Mouse (Mus musculus): ENCODE results near the gene Mdm2.

Gene Mdm2

GRCm38 (mm10) chr10:117666947-117667630 lies 43.5 kb downstream of the Mdm2 start:
- DNase-seq, result no peak

GRCm38 (mm10) chr10:117666361-117666760 lies 44.2 kb downstream of the Mdm2 start:
- DNase-seq, result no peak

GRCm38 (mm10) chr10:117665376-117666275 lies 44.9 kb downstream of the Mdm2 start:
- no peak for DNase-seq

- DNase-seq, result no peak
Measured at GRCm38 (mm10) chr10:117664926-117665209, 45.7 kb downstream of the Mdm2 start.

GRCm38 (mm10) chr10:117664208-117664925 lies 46.2 kb downstream of the Mdm2 start:
- no peak for DNase-seq

GRCm38 (mm10) chr10:117663865-117664200 lies 46.7 kb downstream of the Mdm2 start:
- DNase-seq, result no peak

GRCm38 (mm10) chr10:117663056-117663864 lies 47.3 kb downstream of the Mdm2 start:
- DNase-seq, result no peak

- no peak for DNase-seq
Measured at GRCm38 (mm10) chr10:117662316-117663055, 48.1 kb downstream of the Mdm2 start.

GRCm38 (mm10) chr10:117659819-117660218 lies 50.7 kb downstream of the Mdm2 start:
- no peak for DNase-seq

- DNase-seq, result no peak
Measured at GRCm38 (mm10) chr10:117659430-117659813, 51.1 kb downstream of the Mdm2 start.

- DNase-seq, result no peak
Measured at GRCm38 (mm10) chr10:117658522-117659429, 51.8 kb downstream of the Mdm2 start.

- DNase-seq, result no peak
Measured at GRCm38 (mm10) chr10:117657659-117658306, 52.8 kb downstream of the Mdm2 start.

GRCm38 (mm10) chr10:117656985-117657658 lies 53.4 kb downstream of the Mdm2 start:
- DNase-seq, result no peak

- no peak for DNase-seq
Measured at GRCm38 (mm10) chr10:117656662-117656962, 53.9 kb downstream of the Mdm2 start.

GRCm38 (mm10) chr10:117655908-117656661 lies 54.5 kb downstream of the Mdm2 start:
- no peak for DNase-seq

- DNase-seq, result no peak
Measured at GRCm38 (mm10) chr10:117655460-117655859, 55.1 kb downstream of the Mdm2 start.

GRCm38 (mm10) chr10:117654576-117655123 lies 55.9 kb downstream of the Mdm2 start:
- no peak for DNase-seq

GRCm38 (mm10) chr10:117653779-117654173 lies 56.8 kb downstream of the Mdm2 start:
- no peak for DNase-seq
